Mouse (Mus musculus): Measurements from ENCODE around the gene Prdx3. TPM values are rescaled to one million over a fixed set of nuclear protein-coding genes. Genes with fewer than 3 reads are reported as not detected.
A peak's percentile ranks its signal among the peaks of the same experiment; 100 is the strongest.

Prdx3 gene
- polyA plus RNA-seq, 1 experiment from 2014 or later: 159 TPM

DNA sequence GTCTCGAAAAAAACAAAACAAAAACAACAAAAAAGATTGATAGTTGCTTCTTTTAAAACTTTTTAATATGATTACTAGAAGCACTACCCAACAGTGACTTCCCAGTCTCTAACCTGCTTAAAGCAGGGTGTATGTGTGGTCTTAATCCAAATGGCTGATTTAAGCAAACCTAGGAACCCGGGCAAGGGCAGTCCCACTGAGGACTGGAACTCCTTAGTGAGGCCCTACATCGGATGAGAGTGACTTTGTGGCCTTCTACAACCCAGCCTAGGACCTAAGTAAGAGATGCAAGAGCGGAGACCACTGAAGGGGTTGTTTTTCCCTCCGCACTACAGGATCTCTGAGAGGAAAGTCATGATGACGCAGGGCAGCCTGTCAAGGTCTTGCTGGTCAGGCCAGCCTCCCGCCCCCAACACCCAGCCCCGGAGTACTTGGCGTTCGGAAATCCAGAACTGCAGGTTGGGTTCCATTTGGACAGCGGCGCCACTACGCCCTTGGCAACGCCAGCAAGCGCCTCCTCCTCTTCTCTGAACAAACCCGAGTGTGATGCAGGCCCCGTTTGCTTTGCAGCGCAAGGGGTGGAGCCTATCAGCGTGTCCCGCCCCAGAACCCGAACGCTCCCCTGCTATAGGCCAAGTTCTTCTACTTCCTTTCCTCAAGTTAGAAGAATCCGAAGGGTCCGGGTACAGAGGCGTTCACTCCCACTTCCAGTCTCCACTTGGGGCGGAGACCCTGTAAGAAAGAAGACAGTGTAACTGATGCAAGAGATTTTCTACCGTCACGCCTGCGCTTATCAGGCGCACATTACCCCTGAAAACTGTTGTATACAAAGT, 13.3 kb downstream of the Prdx3 start, which contains the start of gene Sfxn4:
Gene Sfxn4 (minus strand): TSS at position 612 of the 833 bp plus-strand sequence.
- H3K36me3 ChIP-seq: peaks cover 38% of the 10 kb centered on the region
- H3K4me3 ChIP-seq: peak within 1 kb of the TSS; percentile 65
- peak; percentile 93 for ATAC-seq (ENCODE audit: extremely low read depth, insufficient number of reproducible peaks, low FRiP score, low TSS enrichment)
- 4% methylated on average over 30 of the region's 30 CpGs for WGBS
- H3K9ac ChIP-seq: peak within 1 kb of the TSS; percentile 83
- 0 out of 2 replicates have a peak, but pooled peaks cover 10% of the 10 kb centered on the region for H3K4me1 ChIP-seq
- H3K27ac ChIP-seq (replicated peaks): peak within 1 kb of the TSS; percentile 78
- H3K27me3 ChIP-seq (replicated peaks): no peaks in the 10 kb centered on the region
- H3K9me3 ChIP-seq: no peaks in the 10 kb centered on the region
- peak within 1 kb of the TSS; percentile 73 for H3K4me2 ChIP-seq

DNA sequence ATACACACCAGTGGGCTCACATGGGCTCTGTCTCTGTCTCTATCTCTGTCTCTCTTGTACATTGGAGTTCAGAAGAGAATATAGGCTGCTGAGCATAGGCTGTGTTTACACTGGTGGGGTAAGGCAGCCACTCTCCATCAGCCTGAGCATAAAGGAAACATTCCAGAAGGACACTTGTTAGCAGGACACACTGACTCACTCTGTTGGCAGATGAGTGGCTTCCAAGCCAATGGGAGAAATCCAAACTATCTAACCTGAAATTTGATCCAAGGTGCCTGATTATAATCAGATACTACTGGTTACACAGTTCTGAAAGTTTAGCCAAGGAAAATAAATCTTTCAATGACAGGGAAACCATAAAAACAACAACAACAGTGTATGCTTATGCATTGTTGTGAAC, 28.6 kb downstream of the Prdx3 start:
- Histone ChIP-seq H3K4me3 (no peak overlapping the region), H3K9me3 (no peaks in the 10 kb centered on the region), H3K36me3 (peaks cover 37% of the 10 kb centered on the region), H3K9ac (no peak overlapping the region), H3K27ac (replicated peaks) (no peak overlapping the region), H3K27me3 (replicated peaks) (no peaks in the 10 kb centered on the region), H3K4me1 (no peaks in the 10 kb centered on the region), H3K4me2 (no peak overlapping the region)
- no peak for ATAC-seq (ENCODE audit: extremely low read depth, insufficient number of reproducible peaks, low FRiP score, low TSS enrichment)

DNA sequence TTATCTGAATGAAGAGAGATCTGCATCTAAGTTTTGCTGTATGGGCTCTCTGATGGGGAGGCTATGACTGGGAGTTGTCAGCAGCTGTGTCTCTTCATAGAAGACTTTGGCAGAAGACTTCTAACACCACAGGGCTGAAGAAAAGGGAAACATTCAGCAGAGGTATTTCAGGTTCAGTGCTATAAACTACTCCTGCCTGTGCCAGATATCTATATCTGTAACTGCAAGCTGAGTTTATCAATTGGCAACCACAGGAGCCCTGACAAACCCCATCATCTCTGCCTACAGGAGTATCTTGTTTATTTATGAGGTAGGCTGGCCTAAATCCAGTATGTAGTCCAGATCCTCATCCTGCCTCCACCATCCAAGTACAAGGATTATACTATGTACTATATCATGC, 31.0 kb downstream of the Prdx3 start:
- no peak for ATAC-seq (ENCODE audit: extremely low read depth, insufficient number of reproducible peaks, low FRiP score, low TSS enrichment)
- Histone ChIP-seq H3K4me2 (no peak overlapping the region), H3K36me3 (peaks cover 48% of the 10 kb centered on the region), H3K4me3 (no peak overlapping the region), H3K9ac (no peak overlapping the region), H3K4me1 (peaks cover 2% of the 10 kb centered on the region), H3K27ac (replicated peaks) (no peak overlapping the region), H3K27me3 (replicated peaks) (no peaks in the 10 kb centered on the region), H3K9me3 (no peaks in the 10 kb centered on the region)

DNA sequence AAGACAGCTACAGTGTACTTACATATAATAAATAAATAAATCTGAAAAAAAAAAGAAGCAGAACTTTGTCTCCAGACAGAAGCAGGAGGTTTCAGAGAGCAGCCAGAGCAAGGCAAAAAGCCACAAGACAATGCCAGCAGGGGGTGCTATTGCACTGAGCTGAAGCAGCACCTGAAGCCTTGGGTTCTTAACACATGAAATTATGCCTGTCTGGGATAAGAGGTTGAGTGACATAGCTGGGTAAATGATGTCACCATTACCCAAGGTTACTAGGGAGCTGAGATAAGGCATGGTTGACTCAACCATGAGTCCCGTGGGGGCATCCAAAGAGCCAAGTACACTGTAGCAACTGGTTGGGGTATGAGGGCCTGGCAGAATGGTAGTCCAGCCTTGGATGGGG, 36.6 kb downstream of the Prdx3 start:
- no peaks in the 10 kb centered on the region for H3K9me3 ChIP-seq
- H3K9ac ChIP-seq: no peak overlapping the region
- no peak for ATAC-seq (ENCODE audit: extremely low read depth, insufficient number of reproducible peaks, low FRiP score, low TSS enrichment)
- no peaks in the 10 kb centered on the region for H3K27me3 ChIP-seq (replicated peaks)
- peaks cover 7% of the 10 kb centered on the region for H3K4me1 ChIP-seq
- no peak overlapping the region for H3K4me2 ChIP-seq
- H3K27ac ChIP-seq (replicated peaks): no peak overlapping the region
- peaks cover 89% of the 10 kb centered on the region for H3K36me3 ChIP-seq
- 42% methylated on average over 1 of the region's 1 CpGs for WGBS
- no peak overlapping the region for H3K4me3 ChIP-seq

DNA sequence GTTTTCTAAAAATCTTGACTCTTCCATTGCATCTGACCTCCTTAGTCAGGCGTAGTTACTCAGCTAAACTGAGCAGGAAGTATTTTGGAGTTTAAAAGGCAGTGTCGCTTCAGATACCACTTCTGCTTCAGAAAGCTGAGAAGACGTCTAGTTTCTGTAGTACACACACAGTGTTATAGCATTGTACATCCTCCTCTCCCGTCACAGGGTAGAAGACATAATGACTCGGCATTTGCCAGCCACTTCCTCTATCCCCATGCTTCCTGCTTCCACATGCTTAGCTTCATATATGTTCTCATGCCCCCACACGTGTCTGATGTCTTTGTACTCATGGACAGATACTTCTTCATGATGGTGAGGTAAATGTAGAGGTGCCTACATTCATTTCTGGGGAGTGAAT, 55.7 kb downstream of the Prdx3 start:
- H3K36me3 ChIP-seq: peaks cover 89% of the 10 kb centered on the region

More for the DNA sequence above, 55.7 kb downstream of the Prdx3 start:
- 87% methylated on average over 6 of the region's 6 CpGs for WGBS
- H3K9me3 ChIP-seq: no peaks in the 10 kb centered on the region
- no peak overlapping the region for H3K9ac ChIP-seq
- no peak overlapping the region for H3K4me3 ChIP-seq
- H3K27me3 ChIP-seq (replicated peaks): no peaks in the 10 kb centered on the region
- no peak overlapping the region for H3K27ac ChIP-seq (replicated peaks)
- ATAC-seq (ENCODE audit: extremely low read depth, insufficient number of reproducible peaks, low FRiP score, low TSS enrichment): no peak
- no peak overlapping the region for H3K4me2 ChIP-seq
- H3K4me1 ChIP-seq: no peaks in the 10 kb centered on the region

Other genes with a start within 250 kb of the Prdx3 start
- 0.76 and 0.90 TPM in 2 replicates for gene Nanos1, start 118.6 kb downstream of the Prdx3 start, polyA plus RNA-seq (2015; fragmentation: Nextera tagmentation; extraction: Ambion mirVana)
- gene Eif3a, start 83.9 kb downstream of the Prdx3 start, polyA plus RNA-seq (2015; fragmentation: Nextera tagmentation; extraction: Ambion mirVana): 105 and 112 TPM in 2 replicates
- 21.3 and 22.7 TPM in 2 replicates for gene Fam45a, start 63.0 kb downstream of the Prdx3 start, polyA plus RNA-seq (2015; fragmentation: Nextera tagmentation; extraction: Ambion mirVana)
- 6.9 and 7.2 TPM in 2 replicates for gene Sfxn4, start 13.1 kb downstream of the Prdx3 start, polyA plus RNA-seq (2015; fragmentation: Nextera tagmentation; extraction: Ambion mirVana)
- gene Grk5, start 15.2 kb upstream of the Prdx3 start, polyA plus RNA-seq (2015; fragmentation: Nextera tagmentation; extraction: Ambion mirVana): 3.4 and 3.7 TPM in 2 replicates